Mouse (Mus musculus): ENCODE measurements around the gene Gpnmb. TPM values are rescaled to one million over a fixed set of nuclear protein-coding genes. Genes with fewer than 3 reads are reported as not detected.

The Gpnmb gene
- polyA plus RNA-seq, 1 experiment from 2014 or later, result 0.30 TPM

DNA sequence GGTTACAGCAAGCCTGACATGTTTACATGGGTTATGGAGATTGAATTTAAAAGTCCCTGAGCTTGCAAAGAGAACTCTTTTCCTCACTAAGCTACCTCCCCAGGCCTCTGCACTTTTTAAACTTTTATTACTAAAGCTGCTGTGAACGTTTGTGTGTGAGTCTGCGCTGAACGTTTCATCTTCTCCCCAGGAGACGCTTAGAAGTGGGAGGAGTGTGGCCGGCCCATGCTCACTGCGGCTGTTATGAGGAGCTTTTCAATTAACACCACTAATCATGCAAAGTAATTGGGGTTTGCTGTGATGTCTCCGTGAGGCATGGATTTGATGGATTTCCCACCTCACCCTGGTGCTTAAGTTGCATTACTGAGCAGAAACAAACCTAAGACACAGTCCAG is 27.2 kb upstream of the Gpnmb start:
- WGBS, result 21% methylated on average over 7 of the region's 7 CpGs
- H3K4me3 ChIP-seq (replicated peaks; ENCODE audit: low read length), result peak overlapping the region; percentile 45
- ATAC-seq (ENCODE audit: insufficient read depth, low FRiP score), result no peak

DNA sequence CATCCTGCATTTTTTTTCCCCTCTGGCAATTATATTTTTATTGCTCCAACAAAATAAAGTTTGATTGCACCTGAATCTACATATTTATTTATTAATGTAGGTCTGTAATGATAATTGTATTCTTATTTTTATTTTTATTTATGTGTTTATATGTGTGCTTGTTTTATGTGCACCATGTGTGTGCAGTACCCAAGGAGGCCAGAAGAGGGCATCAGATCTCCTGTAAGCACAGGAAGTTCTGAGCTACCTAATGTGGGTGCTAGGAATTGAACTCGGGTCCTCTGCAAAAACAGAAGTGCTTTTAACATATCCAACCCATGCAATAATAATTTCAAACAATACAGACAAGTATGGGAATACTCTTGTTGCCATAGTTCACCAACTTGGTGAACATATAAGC is 26.7 kb upstream of the Gpnmb start:
- Histone ChIP-seq H3K4me1 (ENCODE audit: control insufficient read depth, insufficient read depth, low read length) (0 out of 2 replicates have a peak, but pooled peaks cover 2% of the 10 kb centered on the region), H3K27me3 (ENCODE audit: control insufficient read depth, insufficient read depth, low read length) (no peaks in the 10 kb centered on the region), H3K9ac (ENCODE audit: low read length) (no peak overlapping the region), H3K27ac (ENCODE audit: low read length) (no peak overlapping the region), H3K4me3 (replicated peaks; ENCODE audit: low read length) (no peak overlapping the region), H3K9me3 (replicated peaks; ENCODE audit: control insufficient read depth, low read length) (no peaks in the 10 kb centered on the region; the same call in 1 of the 2 replicates), H3K36me3 (ENCODE audit: control insufficient read depth, insufficient read depth, low read length) (no peaks in the 10 kb centered on the region), H3K4me2 (ENCODE audit: low read depth, low read length) (no peak overlapping the region)
- no peak for ATAC-seq (ENCODE audit: insufficient read depth, low FRiP score)
- WGBS, result 86% methylated on average over 1 of the region's 1 CpGs

More for the DNA sequence above, 27.2 kb upstream of the Gpnmb start:
- H3K27ac ChIP-seq (ENCODE audit: low read length), result no peak overlapping the region
- no peak overlapping the region for H3K9ac ChIP-seq (ENCODE audit: low read length)
- H3K9me3 ChIP-seq (replicated peaks; ENCODE audit: control insufficient read depth, low read length), result no peaks in the 10 kb centered on the region; the same call in 1 of the 2 replicates
- H3K4me1 ChIP-seq (ENCODE audit: control insufficient read depth, insufficient read depth, low read length), result 0 out of 2 replicates have a peak, but pooled peaks cover 2% of the 10 kb centered on the region
- no peaks in the 10 kb centered on the region for H3K27me3 ChIP-seq (ENCODE audit: control insufficient read depth, insufficient read depth, low read length)
- H3K4me2 ChIP-seq (ENCODE audit: low read depth, low read length), result peak overlapping the region; percentile 66
- H3K36me3 ChIP-seq (ENCODE audit: control insufficient read depth, insufficient read depth, low read length), result no peaks in the 10 kb centered on the region

DNA sequence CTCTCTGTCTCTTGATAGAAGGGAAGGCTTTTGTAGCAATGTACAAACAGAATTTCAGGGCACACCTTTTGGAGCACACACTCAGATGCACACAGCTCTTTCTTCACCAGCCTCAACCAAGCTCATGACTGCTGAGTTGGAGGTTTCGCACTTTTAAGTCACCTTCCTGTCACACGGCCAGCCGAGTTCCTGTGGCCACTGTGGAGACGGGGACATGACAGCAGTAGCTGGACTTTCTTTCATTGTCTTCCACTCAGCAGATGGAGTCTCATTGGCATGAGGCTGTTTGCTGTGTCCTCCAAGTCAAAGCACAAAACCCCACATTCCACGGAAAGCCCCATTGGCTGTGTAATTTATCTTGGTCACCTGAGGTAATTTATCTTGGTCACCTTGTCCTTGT is 25.2 kb upstream of the Gpnmb start:
- no peaks in the 10 kb centered on the region; the same call in 1 of the 2 replicates for H3K9me3 ChIP-seq (replicated peaks; ENCODE audit: control insufficient read depth, low read length)
- no peak overlapping the region for H3K9ac ChIP-seq (ENCODE audit: low read length)
- no peak for ATAC-seq (ENCODE audit: insufficient read depth, low FRiP score)
- WGBS, result 67% methylated on average over 5 of the region's 5 CpGs
- no peak overlapping the region for H3K4me2 ChIP-seq (ENCODE audit: low read depth, low read length)
- H3K4me1 ChIP-seq (ENCODE audit: control insufficient read depth, insufficient read depth, low read length), result 0 out of 2 replicates have a peak, but pooled peaks cover 2% of the 10 kb centered on the region
- H3K4me3 ChIP-seq (replicated peaks; ENCODE audit: low read length), result no peak overlapping the region
- H3K27me3 ChIP-seq (ENCODE audit: control insufficient read depth, insufficient read depth, low read length), result no peaks in the 10 kb centered on the region
- H3K36me3 ChIP-seq (ENCODE audit: control insufficient read depth, insufficient read depth, low read length), result no peaks in the 10 kb centered on the region
- H3K27ac ChIP-seq (ENCODE audit: low read length), result no peak overlapping the region

DNA sequence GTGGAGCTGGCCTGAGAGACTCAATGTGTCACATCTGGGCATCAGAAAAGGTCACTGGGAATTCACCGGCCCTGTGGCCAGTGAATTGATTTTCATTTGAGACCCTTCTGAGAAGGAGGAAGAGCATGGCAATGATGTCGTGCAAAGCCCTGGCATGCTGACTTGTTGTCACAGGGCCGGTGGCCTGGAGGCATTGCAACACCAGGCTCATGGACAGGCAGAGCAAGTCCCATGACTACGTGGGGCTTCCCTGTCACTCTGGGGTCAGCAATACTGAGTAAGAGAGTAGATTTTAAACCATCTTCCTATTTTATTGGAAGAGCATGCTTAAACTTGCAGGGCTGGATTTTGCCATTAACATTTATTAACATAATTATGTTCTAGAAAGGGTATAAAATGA is 23.3 kb upstream of the Gpnmb start:
- no peaks in the 10 kb centered on the region for H3K27me3 ChIP-seq (ENCODE audit: control insufficient read depth, insufficient read depth, low read length)
- 0 out of 2 replicates have a peak, but pooled peaks cover 2% of the 10 kb centered on the region for H3K4me1 ChIP-seq (ENCODE audit: control insufficient read depth, insufficient read depth, low read length)
- no peak for ATAC-seq (ENCODE audit: insufficient read depth, low FRiP score)
- no peaks in the 10 kb centered on the region for H3K36me3 ChIP-seq (ENCODE audit: control insufficient read depth, insufficient read depth, low read length)
- H3K4me3 ChIP-seq (replicated peaks; ENCODE audit: low read length), result no peak overlapping the region
- WGBS, result 69% methylated on average over 4 of the region's 4 CpGs
- H3K9ac ChIP-seq (ENCODE audit: low read length), result no peak overlapping the region
- H3K27ac ChIP-seq (ENCODE audit: low read length), result no peak overlapping the region
- H3K4me2 ChIP-seq (ENCODE audit: low read depth, low read length), result no peak overlapping the region
- no peaks in the 10 kb centered on the region; the same call in 1 of the 2 replicates for H3K9me3 ChIP-seq (replicated peaks; ENCODE audit: control insufficient read depth, low read length)

DNA sequence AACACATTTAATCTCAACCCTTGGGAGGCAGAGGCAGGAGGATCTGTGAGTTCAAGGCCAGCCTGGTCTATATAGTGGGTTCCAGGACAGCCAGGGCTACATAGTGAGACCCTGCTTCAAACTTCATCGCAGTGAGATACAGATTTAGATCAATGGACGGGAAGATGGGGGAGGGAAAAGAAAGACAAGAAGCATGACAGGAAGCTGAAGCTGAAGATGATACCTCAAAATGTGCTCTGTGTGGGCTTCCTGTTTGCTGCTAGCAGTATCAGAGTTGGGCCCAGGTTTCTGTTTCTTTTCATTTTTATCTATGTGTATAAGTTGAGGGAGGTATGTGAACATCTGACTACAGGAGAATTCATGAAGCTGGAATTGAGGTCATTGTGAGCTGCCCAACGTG is 22.9 kb upstream of the Gpnmb start:
- Histone ChIP-seq H3K4me2 (ENCODE audit: low read depth, low read length) (no peak overlapping the region), H3K27me3 (ENCODE audit: control insufficient read depth, insufficient read depth, low read length) (no peaks in the 10 kb centered on the region), H3K4me3 (replicated peaks; ENCODE audit: low read length) (no peak overlapping the region), H3K9ac (ENCODE audit: low read length) (no peak overlapping the region), H3K36me3 (ENCODE audit: control insufficient read depth, insufficient read depth, low read length) (no peaks in the 10 kb centered on the region), H3K9me3 (replicated peaks; ENCODE audit: control insufficient read depth, low read length) (no peaks in the 10 kb centered on the region; the same call in 1 of the 2 replicates), H3K4me1 (ENCODE audit: control insufficient read depth, insufficient read depth, low read length) (no peaks in the 10 kb centered on the region), H3K27ac (ENCODE audit: low read length) (no peak overlapping the region)
- no peak for ATAC-seq (ENCODE audit: insufficient read depth, low FRiP score)
- WGBS, result 78% methylated on average over 3 of the region's 3 CpGs

DNA sequence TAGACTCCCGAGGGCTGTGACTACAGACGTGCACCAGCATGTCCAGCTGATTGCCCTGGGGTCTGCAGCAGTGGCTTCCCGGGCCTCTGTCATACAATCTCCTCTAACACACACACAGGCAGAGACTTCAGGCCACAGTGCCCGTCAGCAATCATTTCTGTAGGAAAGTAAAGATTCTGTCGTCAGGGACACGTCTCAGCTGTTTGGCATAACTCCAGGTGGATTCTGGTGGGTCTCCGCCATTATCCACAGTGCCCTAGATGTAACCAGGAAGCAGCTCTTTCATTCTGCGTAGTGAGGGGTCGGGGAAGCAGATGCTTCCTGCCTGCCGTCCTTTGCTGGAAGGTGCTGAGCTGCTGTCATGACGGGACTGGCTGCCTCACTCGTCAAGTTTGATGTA is 19.2 kb upstream of the Gpnmb start:
- Histone ChIP-seq H3K4me1 (ENCODE audit: control insufficient read depth, insufficient read depth, low read length) (no peaks in the 10 kb centered on the region), H3K27me3 (ENCODE audit: control insufficient read depth, insufficient read depth, low read length) (no peaks in the 10 kb centered on the region), H3K36me3 (ENCODE audit: control insufficient read depth, insufficient read depth, low read length) (no peaks in the 10 kb centered on the region), H3K9me3 (replicated peaks; ENCODE audit: control insufficient read depth, low read length) (no peaks in the 10 kb centered on the region), H3K27ac (ENCODE audit: low read length) (no peak overlapping the region), H3K4me3 (replicated peaks; ENCODE audit: low read length) (no peak overlapping the region), H3K9ac (ENCODE audit: low read length) (no peak overlapping the region), H3K4me2 (ENCODE audit: low read depth, low read length) (no peak overlapping the region)
- 41% methylated on average over 12 of the region's 12 CpGs for WGBS
- no peak for ATAC-seq (ENCODE audit: insufficient read depth, low FRiP score)

DNA sequence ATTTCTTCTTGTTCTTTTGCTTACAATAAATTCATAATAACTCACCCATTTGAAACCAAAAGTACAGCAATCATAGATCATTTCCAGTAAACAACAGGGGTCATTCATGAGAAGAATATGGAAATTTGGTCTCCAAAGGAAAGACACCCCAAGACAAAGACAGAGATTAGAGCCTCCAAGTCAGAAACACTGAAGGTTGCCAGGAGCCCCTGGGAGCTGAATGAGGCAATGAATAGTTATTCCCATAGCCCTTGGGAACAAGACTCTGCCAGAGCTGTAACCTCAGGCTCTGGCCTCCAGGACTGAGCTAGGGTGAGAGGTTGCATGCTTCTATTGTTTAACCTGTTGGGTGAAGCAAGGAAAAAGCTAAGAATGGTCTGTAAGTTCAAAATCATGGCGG is 17.0 kb upstream of the Gpnmb start:
- Histone ChIP-seq H3K27me3 (ENCODE audit: control insufficient read depth, insufficient read depth, low read length) (no peaks in the 10 kb centered on the region), H3K36me3 (ENCODE audit: control insufficient read depth, insufficient read depth, low read length) (no peaks in the 10 kb centered on the region), H3K4me3 (replicated peaks; ENCODE audit: low read length) (no peak overlapping the region), H3K4me1 (ENCODE audit: control insufficient read depth, insufficient read depth, low read length) (no peaks in the 10 kb centered on the region), H3K27ac (ENCODE audit: low read length) (no peak overlapping the region), H3K9me3 (replicated peaks; ENCODE audit: control insufficient read depth, low read length) (no peaks in the 10 kb centered on the region), H3K4me2 (ENCODE audit: low read depth, low read length) (no peak overlapping the region), H3K9ac (ENCODE audit: low read length) (no peak overlapping the region)
- 84% methylated on average over 1 of the region's 1 CpGs for WGBS
- no peak for ATAC-seq (ENCODE audit: insufficient read depth, low FRiP score)

DNA sequence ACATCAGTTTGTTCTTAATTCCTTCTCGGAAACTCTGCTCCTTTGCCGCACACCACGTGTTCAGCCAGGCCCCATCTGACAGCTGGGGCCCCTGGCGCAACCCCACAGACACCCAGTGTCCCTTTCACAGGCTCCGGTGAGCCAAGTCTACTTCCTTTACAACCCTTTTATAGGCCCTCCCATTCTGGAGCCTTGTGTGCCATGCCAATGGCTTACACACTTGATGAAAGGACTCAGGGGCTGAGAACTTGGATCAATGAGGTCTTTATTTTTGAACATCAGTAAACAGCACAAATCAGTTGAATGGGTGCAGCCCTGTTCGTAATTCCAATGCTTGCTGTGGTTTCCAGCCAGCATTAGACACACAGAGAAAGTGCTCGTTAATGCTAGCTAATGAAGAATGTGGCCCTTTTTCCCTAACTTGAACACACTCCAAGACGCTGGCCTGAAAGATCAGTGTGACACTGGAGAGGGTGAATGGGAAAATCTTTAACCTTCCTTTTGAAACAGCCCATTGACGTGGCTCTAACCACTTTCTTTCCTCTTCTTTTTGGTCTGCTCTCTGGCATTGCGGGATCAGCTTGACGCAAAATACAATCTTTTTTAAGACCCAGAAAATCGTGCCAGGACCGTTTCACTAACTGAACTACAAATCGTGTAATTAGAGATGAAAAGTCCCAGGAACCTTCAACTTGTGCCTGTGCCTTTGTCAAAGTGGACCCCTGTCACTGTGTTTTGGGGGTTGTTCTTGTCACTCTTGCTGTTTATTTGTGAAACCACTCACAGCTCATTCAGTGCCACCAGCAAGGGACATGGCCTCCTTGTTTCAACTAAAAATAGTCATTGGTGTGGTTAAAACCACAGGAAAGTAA is 15.0 kb upstream of the Gpnmb start:
- ATAC-seq (ENCODE audit: insufficient read depth, low FRiP score), result no peak
- H3K36me3 ChIP-seq (ENCODE audit: control insufficient read depth, insufficient read depth, low read length), result no peaks in the 10 kb centered on the region
- H3K4me1 ChIP-seq (ENCODE audit: control insufficient read depth, insufficient read depth, low read length), result no peaks in the 10 kb centered on the region
- 69% methylated on average over 14 of the region's 14 CpGs for WGBS
- no peak overlapping the region for H3K4me3 ChIP-seq (replicated peaks; ENCODE audit: low read length)
- no peaks in the 10 kb centered on the region for H3K27me3 ChIP-seq (ENCODE audit: control insufficient read depth, insufficient read depth, low read length)
- H3K27ac ChIP-seq (ENCODE audit: low read length), result no peak overlapping the region
- no peaks in the 10 kb centered on the region for H3K9me3 ChIP-seq (replicated peaks; ENCODE audit: control insufficient read depth, low read length)
- no peak overlapping the region for H3K4me2 ChIP-seq (ENCODE audit: low read depth, low read length)
- H3K9ac ChIP-seq (ENCODE audit: low read length), result no peak overlapping the region

DNA sequence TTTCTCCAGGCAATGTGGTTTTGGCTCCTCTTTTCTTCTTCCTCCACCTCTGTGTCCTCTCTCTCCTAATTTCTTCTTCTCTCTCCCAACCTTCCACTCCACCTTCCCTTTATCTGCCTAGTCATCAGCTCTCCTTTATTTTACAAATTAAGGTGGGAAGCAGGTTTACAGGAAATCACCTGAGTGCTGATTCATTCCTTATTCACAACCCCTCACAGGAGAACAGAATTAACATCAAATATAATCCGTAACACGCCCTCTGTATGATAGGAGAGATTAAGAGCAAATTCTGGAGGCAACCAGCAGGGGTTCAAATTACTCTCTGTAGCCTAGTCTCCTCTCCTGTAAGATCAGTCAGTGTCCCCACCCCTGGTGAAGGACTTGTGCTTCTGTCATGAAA is 14.0 kb upstream of the Gpnmb start:
- WGBS, result 64% methylated on average over 2 of the region's 2 CpGs

More for the DNA sequence above, 14.0 kb upstream of the Gpnmb start:
- Histone ChIP-seq H3K4me2 (ENCODE audit: low read depth, low read length) (no peak overlapping the region), H3K27ac (ENCODE audit: low read length) (no peak overlapping the region), H3K9me3 (replicated peaks; ENCODE audit: control insufficient read depth, low read length) (no peaks in the 10 kb centered on the region), H3K27me3 (ENCODE audit: control insufficient read depth, insufficient read depth, low read length) (no peaks in the 10 kb centered on the region), H3K36me3 (ENCODE audit: control insufficient read depth, insufficient read depth, low read length) (no peaks in the 10 kb centered on the region), H3K9ac (ENCODE audit: low read length) (no peak overlapping the region), H3K4me3 (replicated peaks; ENCODE audit: low read length) (no peak overlapping the region), H3K4me1 (ENCODE audit: control insufficient read depth, insufficient read depth, low read length) (no peaks in the 10 kb centered on the region)
- ATAC-seq (ENCODE audit: insufficient read depth, low FRiP score), result no peak

Measured in stomach, embryonic 16.5 days (tissue).